Comparison of ENCODE assay signal across 10 mouse cellular contexts in the genomic region with DNA sequence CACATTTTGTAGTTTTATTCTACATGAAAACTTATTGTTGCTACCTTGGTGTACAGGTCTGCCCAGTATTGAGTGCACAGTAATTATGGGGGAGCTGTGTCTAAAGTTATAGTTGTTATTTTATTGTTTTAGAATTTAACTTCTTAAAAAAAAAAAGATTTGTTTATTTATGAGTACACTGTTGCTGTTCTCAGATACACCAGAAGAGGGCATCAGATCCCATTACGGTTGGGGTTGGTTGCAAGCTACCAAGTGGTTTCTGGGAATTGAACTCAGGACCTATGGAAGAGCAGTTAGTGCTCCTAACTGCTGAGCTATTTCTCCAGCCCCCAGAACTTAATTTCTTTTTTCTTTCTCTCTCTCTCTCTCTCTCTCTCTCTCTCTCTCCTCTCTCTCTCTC. TPM values are rescaled to one million over a fixed set of nuclear protein-coding genes. Genes with fewer than 3 reads are reported as not detected.
DNase-seq lines count a peak whose midpoint lies in the region; ATAC-seq lines count a peak whose summit lies in the region.
"Had no signal": no experiment of that assay in that cellular context is flagged by ENCODE, and none has a peak within 500 bp of the region (broad histone marks: within the 10 kb centered on the region; RNA-seq: fewer than 3 reads in every experiment).

No protein-coding gene starts in this region.

- no peak overlapping the region for H3K9ac ChIP-seq in kidney, embryonic 14.5 days (ENCODE audit: low read depth, low read length)

- DNase-seq in kidney, adult 9 months, result peak; percentile 43
- DNase-seq in 3T3-L1 (ENCODE audit: low read depth, low spot score), result peak; percentile 60
- peak; percentile 47 for DNase-seq in A20 (ENCODE audit: low read depth, low spot score)
- DNase-seq in adipocyte (ENCODE audit: low spot score), result peak; percentile 36
- DNase-seq in layer of hippocampus, adult 11-12 months (ENCODE audit: low spot score), result no peak
- DNase-seq: gastrocnemius, postnatal 14 days had no signal

- H3K4me3 ChIP-seq in kidney, embryonic 14.5 days (ENCODE audit: low read length), result no peak overlapping the region
- H3K4me3 ChIP-seq: limb, embryonic 10.5 days had no signal

- H3K4me2 ChIP-seq in kidney, embryonic 14.5 days (replicated peaks; ENCODE audit: low read depth, low read length), result no peak overlapping the region

- H3K9me3 ChIP-seq in kidney, embryonic 14.5 days (ENCODE audit: control insufficient read depth, low read length), result no peaks in the 10 kb centered on the region
- H3K9me3 ChIP-seq: limb, embryonic 10.5 days; megakaryocyte, embryonic 14.5 days had no signal

- H3K36me3 ChIP-seq in kidney, embryonic 14.5 days (ENCODE audit: control insufficient read depth, insufficient read depth, low read length), result no peaks in the 10 kb centered on the region

- peaks cover 8% of the 10 kb centered on the region; the same call in 1 of the 2 replicates for H3K4me1 ChIP-seq in kidney, embryonic 14.5 days (ENCODE audit: control insufficient read depth, insufficient read depth, low read length)

- 57% methylated on average over 1 of the region's 1 CpGs for WGBS in kidney, embryonic 14.5 days

- H3K27me3 ChIP-seq in kidney, embryonic 14.5 days (ENCODE audit: control insufficient read depth, insufficient read depth, low read length), result no peaks in the 10 kb centered on the region

- ATAC-seq in kidney, embryonic 14.5 days (ENCODE audit: low FRiP score, low TSS enrichment), result no peak
- ATAC-seq in frontal cortex, adult (ENCODE audit: low TSS enrichment), result no peak

- no peak overlapping the region for H3K27ac ChIP-seq in kidney, embryonic 14.5 days (ENCODE audit: low read depth, low read length)
- H3K27ac ChIP-seq: limb, embryonic 10.5 days had no signal

RNA-seq across cellular contexts. Expression of gene Tsc22d1, which starts 59.4 kb away (rescaled TPM):
- polyA plus RNA-seq in kidney, embryonic 14.5 days (2014; fragmentation: Nextera tagmentation; extraction: Ambion mirVana), result 844 and 1,016 TPM in 2 replicates
